Mouse (Mus musculus): ENCODE data around the gene Insyn1. TPM values are rescaled to one million over a fixed set of nuclear protein-coding genes. Genes with fewer than 3 reads are reported as not detected.

Gene Insyn1
- polyA plus RNA-seq, 1 experiment from 2014 or later: 8.1 TPM

GRCm38 (mm10) chr9:58467345-58468025, 20.9 kb upstream of the Insyn1 start:
- Histone ChIP-seq H3K9ac (ENCODE audit: low read length) (no peak overlapping the region), H3K4me3 (ENCODE audit: low read depth, low read length) (no peak overlapping the region), H3K27ac (ENCODE audit: low read depth, low read length) (no peak overlapping the region), H3K9me3 (replicated peaks; ENCODE audit: control insufficient read depth, low read length) (no peaks in the 10 kb centered on the region), H3K27me3 (replicated peaks; ENCODE audit: control insufficient read depth, insufficient read depth, low read length) (no peaks in the 10 kb centered on the region), H3K4me2 (ENCODE audit: low read length) (no peak overlapping the region), H3K4me1 (ENCODE audit: control insufficient read depth, insufficient read depth, low read length) (peaks cover 7% of the 10 kb centered on the region), H3K36me3 (ENCODE audit: control insufficient read depth, insufficient read depth, low read length) (no peaks in the 10 kb centered on the region)
- DNase-seq (ENCODE audit: low spot score): peak; percentile 59
- ATAC-seq: peak; percentile 57
- WGBS: 23% methylated on average over 5 of the region's 5 CpGs

GRCm38 (mm10) chr9:58470466-58470865, 17.9 kb upstream of the Insyn1 start:
- no peaks in the 10 kb centered on the region for H3K9me3 ChIP-seq (replicated peaks; ENCODE audit: control insufficient read depth, low read length)
- DNase-seq (ENCODE audit: low spot score): peak; percentile 27
- no peak for ATAC-seq
- H3K4me2 ChIP-seq (ENCODE audit: low read length): no peak overlapping the region
- WGBS: 46% methylated on average over 6 of the region's 6 CpGs
- H3K4me1 ChIP-seq (ENCODE audit: control insufficient read depth, insufficient read depth, low read length): peaks cover 14% of the 10 kb centered on the region
- H3K27ac ChIP-seq (ENCODE audit: low read depth, low read length): no peak overlapping the region
- no peak overlapping the region for H3K4me3 ChIP-seq (ENCODE audit: low read depth, low read length)
- H3K9ac ChIP-seq (ENCODE audit: low read length): peak overlapping the region; percentile 18
- H3K27me3 ChIP-seq (replicated peaks; ENCODE audit: control insufficient read depth, insufficient read depth, low read length): no peaks in the 10 kb centered on the region
- no peaks in the 10 kb centered on the region for H3K36me3 ChIP-seq (ENCODE audit: control insufficient read depth, insufficient read depth, low read length)

- H3K27me3 ChIP-seq (replicated peaks; ENCODE audit: control insufficient read depth, insufficient read depth, low read length): no peaks in the 10 kb centered on the region
- peaks cover 6% of the 10 kb centered on the region; the same call in 1 of the 2 replicates for H3K4me1 ChIP-seq (ENCODE audit: control insufficient read depth, insufficient read depth, low read length)
- no peak overlapping the region for H3K4me3 ChIP-seq (ENCODE audit: low read depth, low read length)
- H3K9ac ChIP-seq (ENCODE audit: low read length): no peak overlapping the region
- H3K4me2 ChIP-seq (ENCODE audit: low read length): no peak overlapping the region
- DNase-seq (ENCODE audit: low spot score) (no peak), ATAC-seq (no peak)
- H3K9me3 ChIP-seq (replicated peaks; ENCODE audit: control insufficient read depth, low read length): no peaks in the 10 kb centered on the region
- 71% methylated on average over 8 of the region's 8 CpGs for WGBS
- H3K36me3 ChIP-seq (ENCODE audit: control insufficient read depth, insufficient read depth, low read length): no peaks in the 10 kb centered on the region
- no peak overlapping the region for H3K27ac ChIP-seq (ENCODE audit: low read depth, low read length)
Observed at GRCm38 (mm10) chr9:58473211-58473815, 15.1 kb upstream of the Insyn1 start.

GRCm38 (mm10) chr9:58487076-58487475, 1.3 kb upstream of the Insyn1 start:
- Histone ChIP-seq H3K27ac (ENCODE audit: low read depth, low read length) (no peak overlapping the region), H3K9me3 (replicated peaks; ENCODE audit: control insufficient read depth, low read length) (no peaks in the 10 kb centered on the region), H3K27me3 (replicated peaks; ENCODE audit: control insufficient read depth, insufficient read depth, low read length) (no peaks in the 10 kb centered on the region), H3K4me3 (ENCODE audit: low read depth, low read length) (no peak overlapping the region), H3K36me3 (ENCODE audit: control insufficient read depth, insufficient read depth, low read length) (no peaks in the 10 kb centered on the region), H3K9ac (ENCODE audit: low read length) (no peak overlapping the region), H3K4me1 (ENCODE audit: control insufficient read depth, insufficient read depth, low read length) (peaks cover 16% of the 10 kb centered on the region; the same call in 1 of the 2 replicates), H3K4me2 (ENCODE audit: low read length) (no peak overlapping the region)
- ATAC-seq (no peak), DNase-seq (ENCODE audit: low spot score) (no peak)
- WGBS: 27% methylated on average over 3 of the region's 3 CpGs

GRCm38 (mm10) chr9:58489133-58489864, 896 bp downstream of the Insyn1 start:
- Histone ChIP-seq H3K9ac (ENCODE audit: low read length) (peak overlapping the region; percentile 88), H3K4me1 (ENCODE audit: control insufficient read depth, insufficient read depth, low read length) (peaks cover 16% of the 10 kb centered on the region; the same call in 1 of the 2 replicates), H3K27me3 (replicated peaks; ENCODE audit: control insufficient read depth, insufficient read depth, low read length) (no peaks in the 10 kb centered on the region), H3K4me3 (ENCODE audit: low read depth, low read length) (peak overlapping the region; percentile 51), H3K27ac (ENCODE audit: low read depth, low read length) (peak overlapping the region; percentile 93; the same call in 1 of the 2 replicates), H3K4me2 (ENCODE audit: low read length) (peak overlapping the region; percentile 94), H3K9me3 (replicated peaks; ENCODE audit: control insufficient read depth, low read length) (no peaks in the 10 kb centered on the region), H3K36me3 (ENCODE audit: control insufficient read depth, insufficient read depth, low read length) (no peaks in the 10 kb centered on the region)
- WGBS: 3% methylated on average over 13 of the region's 13 CpGs
- DNase-seq (ENCODE audit: low spot score) (peak; percentile 55), ATAC-seq (peak; percentile 61)

- Histone ChIP-seq H3K9ac (ENCODE audit: low read length) (peak overlapping the region; percentile 88), H3K4me2 (ENCODE audit: low read length) (peak overlapping the region; percentile 94), H3K4me1 (ENCODE audit: control insufficient read depth, insufficient read depth, low read length) (peaks cover 16% of the 10 kb centered on the region; the same call in 1 of the 2 replicates), H3K27me3 (replicated peaks; ENCODE audit: control insufficient read depth, insufficient read depth, low read length) (no peaks in the 10 kb centered on the region), H3K4me3 (ENCODE audit: low read depth, low read length) (peak overlapping the region; percentile 51), H3K36me3 (ENCODE audit: control insufficient read depth, insufficient read depth, low read length) (no peaks in the 10 kb centered on the region), H3K9me3 (replicated peaks; ENCODE audit: control insufficient read depth, low read length) (no peaks in the 10 kb centered on the region), H3K27ac (ENCODE audit: low read depth, low read length) (no peak overlapping the region)
- WGBS: 10% methylated on average over 7 of the region's 7 CpGs
- ATAC-seq (peak; percentile 6; the same call in 1 of the 2 replicates), DNase-seq (ENCODE audit: low spot score) (no peak)
Observed at GRCm38 (mm10) chr9:58489865-58490165, 1.4 kb downstream of the Insyn1 start.

- no peak for ATAC-seq
- peak overlapping the region; percentile 88 for H3K9ac ChIP-seq (ENCODE audit: low read length)
- H3K9me3 ChIP-seq (replicated peaks; ENCODE audit: control insufficient read depth, low read length): no peaks in the 10 kb centered on the region
- no peak for DNase-seq (ENCODE audit: low spot score)
- no peaks in the 10 kb centered on the region for H3K36me3 ChIP-seq (ENCODE audit: control insufficient read depth, insufficient read depth, low read length)
- H3K4me3 ChIP-seq (ENCODE audit: low read depth, low read length): peak overlapping the region; percentile 51
- H3K27me3 ChIP-seq (replicated peaks; ENCODE audit: control insufficient read depth, insufficient read depth, low read length): no peaks in the 10 kb centered on the region
- no peak overlapping the region for H3K27ac ChIP-seq (ENCODE audit: low read depth, low read length)
- H3K4me1 ChIP-seq (ENCODE audit: control insufficient read depth, insufficient read depth, low read length): peaks cover 16% of the 10 kb centered on the region; the same call in 1 of the 2 replicates
- 70% methylated on average over 2 of the region's 2 CpGs for WGBS
- H3K4me2 ChIP-seq (ENCODE audit: low read length): peak overlapping the region; percentile 94
Observed at GRCm38 (mm10) chr9:58490391-58490790, 2.0 kb downstream of the Insyn1 start.

GRCm38 (mm10) chr9:58495035-58495434, 6.6 kb downstream of the Insyn1 start:
- Histone ChIP-seq H3K4me3 (ENCODE audit: low read depth, low read length) (no peak overlapping the region), H3K27ac (ENCODE audit: low read depth, low read length) (no peak overlapping the region), H3K9me3 (replicated peaks; ENCODE audit: control insufficient read depth, low read length) (no peaks in the 10 kb centered on the region), H3K36me3 (ENCODE audit: control insufficient read depth, insufficient read depth, low read length) (peaks cover 13% of the 10 kb centered on the region), H3K27me3 (replicated peaks; ENCODE audit: control insufficient read depth, insufficient read depth, low read length) (no peaks in the 10 kb centered on the region), H3K4me2 (ENCODE audit: low read length) (no peak overlapping the region), H3K4me1 (ENCODE audit: control insufficient read depth, insufficient read depth, low read length) (peaks cover 8% of the 10 kb centered on the region; the same call in 1 of the 2 replicates), H3K9ac (ENCODE audit: low read length) (no peak overlapping the region)
- DNase-seq (ENCODE audit: low spot score): no peak
- no peak for ATAC-seq
- WGBS: 74% methylated on average over 2 of the region's 2 CpGs
